Mouse (Mus musculus): Measurements from ENCODE around the gene Sacm1l. TPM values are rescaled to one million over a fixed set of nuclear protein-coding genes. Genes with fewer than 3 reads are reported as not detected.

Sacm1l gene
- polyA plus RNA-seq, 1 experiment from 2014 or later: 48.2 TPM

DNA sequence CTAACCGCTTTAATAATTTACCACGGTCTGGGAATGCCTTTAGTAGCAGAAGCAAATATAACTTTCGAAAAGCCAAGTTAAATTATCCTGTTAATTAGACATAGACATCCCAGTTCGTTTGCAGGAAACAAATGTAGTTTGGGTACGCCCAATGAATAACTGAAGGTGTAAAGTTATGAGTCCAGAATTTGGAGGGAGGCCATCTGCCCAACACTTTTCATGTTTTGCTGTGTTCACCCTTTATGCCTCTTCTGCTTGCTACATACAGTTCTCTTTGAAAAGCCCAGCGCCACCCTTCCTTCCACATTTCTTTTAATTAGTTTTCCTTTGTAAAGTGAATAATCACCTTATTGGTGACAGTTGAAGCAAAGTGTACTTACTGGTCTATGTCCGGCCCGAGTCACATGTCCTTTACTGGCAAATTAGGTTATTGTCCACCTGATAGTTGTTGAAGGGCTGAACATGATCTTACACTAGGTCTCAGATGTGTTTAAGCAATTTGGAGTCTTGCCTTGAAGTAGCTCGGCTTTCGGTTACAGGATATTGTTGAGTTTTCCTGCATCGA is 1.1 kb downstream of the Sacm1l start:
- H3K4me1 ChIP-seq (ENCODE audit: control insufficient read depth in 2 of 2, insufficient read depth in 2 of 2, low read length in 2 of 2): peaks cover 0 to 22% of the 10 kb centered on the region in 2 experiments; a peak in 2 of 4 replicates
- H3K9ac ChIP-seq (ENCODE audit: low read length): peak overlapping the region; percentile 98
- H3K4me3 ChIP-seq (ENCODE audit: control insufficient read depth in 1 of 2, insufficient read depth in 1 of 2, low read depth in 1 of 2, low read length in 2 of 2): peak overlapping the region; percentile 80 to 99; a peak in 3 of 4 replicates
- H3K27me3 ChIP-seq (ENCODE audit: control insufficient read depth, insufficient read depth, low read length): no peaks in the 10 kb centered on the region
- H3K27ac ChIP-seq (replicated peaks in 1 of 2; ENCODE audit: control insufficient read depth in 1 of 2, insufficient read depth in 1 of 2, low read depth in 2 of 2, low read length in 2 of 2): peak overlapping the region in 1 of 2 experiments; percentile 98; a peak in 2 of 4 replicates
- 48% methylated on average over 11 of the region's 11 CpGs for WGBS
- no peak for ATAC-seq (ENCODE audit: insufficient number of reproducible peaks, insufficient read depth, low FRiP score, low read depth)
- H3K36me3 ChIP-seq (ENCODE audit: control insufficient read depth, insufficient read depth, low read length): peaks cover 5% of the 10 kb centered on the region; the same call in 1 of the 2 replicates
- H3K9me3 ChIP-seq (ENCODE audit: control insufficient read depth, low read length): no peaks in the 10 kb centered on the region
- peak overlapping the region; percentile 78 for H3K4me2 ChIP-seq (ENCODE audit: low read length)

DNA sequence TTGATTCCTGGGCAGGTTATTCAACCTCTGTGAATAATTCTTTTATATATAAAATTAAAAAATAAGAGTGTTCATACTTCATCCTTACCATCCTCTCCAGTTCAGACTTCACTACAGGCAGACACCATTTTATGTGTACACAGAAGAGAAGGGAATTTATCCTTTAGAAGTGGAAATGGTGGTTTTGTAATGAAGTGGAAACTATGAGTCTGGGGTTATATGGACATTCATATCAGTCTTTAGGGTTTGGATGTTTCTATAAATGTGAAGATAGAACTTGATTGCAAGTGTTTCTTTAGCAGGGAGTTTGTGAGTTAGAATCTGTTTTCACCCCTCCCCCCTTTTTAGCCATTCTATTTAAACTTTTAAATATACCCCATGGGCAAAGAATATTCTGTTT is 1.7 kb downstream of the Sacm1l start:
- H3K4me1 ChIP-seq (ENCODE audit: control insufficient read depth in 2 of 2, insufficient read depth in 2 of 2, low read length in 2 of 2): peaks cover 0 to 23% of the 10 kb centered on the region in 2 experiments; a peak in 3 of 4 replicates
- H3K9ac ChIP-seq (ENCODE audit: low read length): peak overlapping the region; percentile 98
- no peak for ATAC-seq (ENCODE audit: insufficient number of reproducible peaks, insufficient read depth, low FRiP score, low read depth)
- no peaks in the 10 kb centered on the region for H3K9me3 ChIP-seq (ENCODE audit: control insufficient read depth, low read length)
- H3K36me3 ChIP-seq (ENCODE audit: control insufficient read depth, insufficient read depth, low read length): peaks cover 5% of the 10 kb centered on the region; the same call in 1 of the 2 replicates
- H3K4me2 ChIP-seq (ENCODE audit: low read length): peak overlapping the region; percentile 78
- H3K4me3 ChIP-seq (ENCODE audit: control insufficient read depth in 1 of 2, insufficient read depth in 1 of 2, low read depth in 1 of 2, low read length in 2 of 2): peak overlapping the region in 1 of 2 experiments; percentile 99; a peak in 2 of 4 replicates
- H3K27ac ChIP-seq (replicated peaks in 1 of 2; ENCODE audit: control insufficient read depth in 1 of 2, insufficient read depth in 1 of 2, low read depth in 2 of 2, low read length in 2 of 2): no peak overlapping the region
- no peaks in the 10 kb centered on the region for H3K27me3 ChIP-seq (ENCODE audit: control insufficient read depth, insufficient read depth, low read length)

DNA sequence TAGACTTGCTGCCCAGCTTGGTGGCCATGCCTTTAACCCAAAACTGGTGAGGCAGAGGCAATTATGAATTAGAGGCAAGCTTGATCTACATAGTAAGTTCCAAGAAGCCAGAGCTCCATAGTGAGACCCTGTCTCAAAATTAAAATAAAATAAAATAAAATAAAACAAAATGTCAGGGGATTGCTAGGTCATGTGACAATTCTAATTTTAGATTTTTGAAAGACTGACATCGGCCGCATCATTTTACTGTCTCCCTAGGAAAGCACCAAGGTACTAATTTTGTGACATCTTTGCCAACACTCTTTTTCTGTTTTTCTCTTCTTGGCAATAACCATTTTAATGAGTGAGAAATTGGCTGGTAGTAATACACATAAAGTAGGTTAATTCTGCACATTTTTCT is 7.1 kb downstream of the Sacm1l start:
- no peak for ATAC-seq (ENCODE audit: insufficient number of reproducible peaks, insufficient read depth, low FRiP score, low read depth)
- H3K4me1 ChIP-seq (ENCODE audit: control insufficient read depth in 2 of 2, insufficient read depth in 2 of 2, low read length in 2 of 2): peaks cover 0 to 19% of the 10 kb centered on the region in 2 experiments; a peak in 3 of 4 replicates
- no peaks in the 10 kb centered on the region for H3K27me3 ChIP-seq (ENCODE audit: control insufficient read depth, insufficient read depth, low read length)
- WGBS: 73% methylated on average over 2 of the region's 2 CpGs
- H3K9me3 ChIP-seq (ENCODE audit: control insufficient read depth, low read length): no peaks in the 10 kb centered on the region
- H3K4me2 ChIP-seq (ENCODE audit: low read length): no peak overlapping the region
- no peak overlapping the region for H3K27ac ChIP-seq (replicated peaks in 1 of 2; ENCODE audit: control insufficient read depth in 1 of 2, insufficient read depth in 1 of 2, low read depth in 2 of 2, low read length in 2 of 2)
- H3K4me3 ChIP-seq (ENCODE audit: control insufficient read depth in 1 of 2, insufficient read depth in 1 of 2, low read depth in 1 of 2, low read length in 2 of 2): no peak overlapping the region
- H3K36me3 ChIP-seq (ENCODE audit: control insufficient read depth, insufficient read depth, low read length): peaks cover 5% of the 10 kb centered on the region; the same call in 1 of the 2 replicates
- no peak overlapping the region for H3K9ac ChIP-seq (ENCODE audit: low read length)

DNA sequence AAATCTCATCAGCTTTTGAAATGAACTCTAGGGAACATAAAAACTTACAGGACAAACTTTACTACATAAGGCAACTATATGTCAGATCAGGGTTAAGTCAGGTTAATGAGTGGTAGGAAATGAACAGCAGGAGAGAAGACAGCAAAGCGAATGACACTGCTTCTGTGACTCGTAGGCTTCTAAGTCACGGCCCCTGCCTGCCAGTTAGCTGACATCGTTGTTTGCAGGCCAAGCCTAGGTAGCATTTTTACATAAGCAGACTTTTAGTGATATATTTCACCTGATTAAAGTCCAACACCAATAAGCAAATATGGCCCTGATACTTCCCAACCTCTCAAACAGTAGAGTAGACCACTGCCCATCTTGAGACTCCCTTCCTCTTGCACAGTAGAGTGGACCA is 8.6 kb downstream of the Sacm1l start:
- no peak overlapping the region for H3K27ac ChIP-seq (replicated peaks in 1 of 2; ENCODE audit: control insufficient read depth in 1 of 2, insufficient read depth in 1 of 2, low read depth in 2 of 2, low read length in 2 of 2)
- H3K4me1 ChIP-seq (ENCODE audit: control insufficient read depth in 2 of 2, insufficient read depth in 2 of 2, low read length in 2 of 2): peaks cover 0 to 16% of the 10 kb centered on the region in 2 experiments; a peak in 3 of 4 replicates
- no peaks in the 10 kb centered on the region for H3K27me3 ChIP-seq (ENCODE audit: control insufficient read depth, insufficient read depth, low read length)
- no peak overlapping the region for H3K4me3 ChIP-seq (ENCODE audit: control insufficient read depth in 1 of 2, insufficient read depth in 1 of 2, low read depth in 1 of 2, low read length in 2 of 2)
- H3K4me2 ChIP-seq (ENCODE audit: low read length): no peak overlapping the region
- WGBS: 83% methylated on average over 4 of the region's 4 CpGs
- H3K9ac ChIP-seq (ENCODE audit: low read length): no peak overlapping the region
- no peaks in the 10 kb centered on the region for H3K9me3 ChIP-seq (ENCODE audit: control insufficient read depth, low read length)
- no peak for ATAC-seq (ENCODE audit: insufficient number of reproducible peaks, insufficient read depth, low FRiP score, low read depth)
- H3K36me3 ChIP-seq (ENCODE audit: control insufficient read depth, insufficient read depth, low read length): peaks cover 10% of the 10 kb centered on the region

GRCm38 (mm10) chr9:123539093-123539492 is 9.5 kb downstream of the Sacm1l start:
- WGBS: 58% methylated on average over 1 of the region's 1 CpGs
- peaks cover 18% of the 10 kb centered on the region for H3K36me3 ChIP-seq (ENCODE audit: control insufficient read depth, insufficient read depth, low read length)
- H3K4me3 ChIP-seq (ENCODE audit: control insufficient read depth in 1 of 2, insufficient read depth in 1 of 2, low read depth in 1 of 2, low read length in 2 of 2): no peak overlapping the region
- H3K4me1 ChIP-seq (ENCODE audit: control insufficient read depth in 2 of 2, insufficient read depth in 2 of 2, low read length in 2 of 2): peaks cover 0 to 16% of the 10 kb centered on the region in 2 experiments; a peak in 3 of 4 replicates
- H3K27me3 ChIP-seq (ENCODE audit: control insufficient read depth, insufficient read depth, low read length): no peaks in the 10 kb centered on the region
- no peak overlapping the region for H3K9ac ChIP-seq (ENCODE audit: low read length)
- no peak overlapping the region for H3K4me2 ChIP-seq (ENCODE audit: low read length)
- no peak overlapping the region for H3K27ac ChIP-seq (replicated peaks in 1 of 2; ENCODE audit: control insufficient read depth in 1 of 2, insufficient read depth in 1 of 2, low read depth in 2 of 2, low read length in 2 of 2)
- H3K9me3 ChIP-seq (ENCODE audit: control insufficient read depth, low read length): no peaks in the 10 kb centered on the region
- no peak for ATAC-seq (ENCODE audit: insufficient number of reproducible peaks, insufficient read depth, low FRiP score, low read depth)

DNA sequence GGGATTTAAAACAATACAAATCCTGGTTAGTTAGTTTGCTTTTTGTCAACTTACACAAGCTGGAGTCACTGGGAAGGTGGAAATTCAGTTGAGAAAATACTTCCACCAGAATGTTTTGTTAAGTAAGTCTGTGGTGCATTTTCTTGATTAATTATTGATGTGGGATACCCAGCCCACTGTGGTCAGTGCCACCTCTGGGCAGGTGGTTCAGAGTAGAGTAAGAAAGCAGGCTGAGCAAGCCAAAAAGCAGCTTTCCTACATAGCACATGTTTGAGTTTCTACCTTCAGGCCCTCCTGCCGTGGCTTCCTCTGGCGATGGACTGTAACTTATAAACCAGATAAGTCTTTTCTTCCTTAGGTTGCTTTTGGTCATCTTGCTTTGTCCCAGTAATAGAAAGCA is 10.3 kb downstream of the Sacm1l start:
- no peak for ATAC-seq (ENCODE audit: insufficient number of reproducible peaks, insufficient read depth, low FRiP score, low read depth)
- no peaks in the 10 kb centered on the region for H3K9me3 ChIP-seq (ENCODE audit: control insufficient read depth, low read length)
- H3K27me3 ChIP-seq (ENCODE audit: control insufficient read depth, insufficient read depth, low read length): no peaks in the 10 kb centered on the region
- H3K4me1 ChIP-seq (ENCODE audit: control insufficient read depth in 2 of 2, insufficient read depth in 2 of 2, low read length in 2 of 2): peaks cover 0 to 16% of the 10 kb centered on the region in 2 experiments; a peak in 3 of 4 replicates
- no peak overlapping the region for H3K27ac ChIP-seq (replicated peaks in 1 of 2; ENCODE audit: control insufficient read depth in 1 of 2, insufficient read depth in 1 of 2, low read depth in 2 of 2, low read length in 2 of 2)
- no peak overlapping the region for H3K9ac ChIP-seq (ENCODE audit: low read length)
- no peak overlapping the region for H3K4me3 ChIP-seq (ENCODE audit: control insufficient read depth in 1 of 2, insufficient read depth in 1 of 2, low read depth in 1 of 2, low read length in 2 of 2)
- peaks cover 16% of the 10 kb centered on the region for H3K36me3 ChIP-seq (ENCODE audit: control insufficient read depth, insufficient read depth, low read length)
- WGBS: 81% methylated on average over 2 of the region's 2 CpGs
- H3K4me2 ChIP-seq (ENCODE audit: low read length): no peak overlapping the region

DNA sequence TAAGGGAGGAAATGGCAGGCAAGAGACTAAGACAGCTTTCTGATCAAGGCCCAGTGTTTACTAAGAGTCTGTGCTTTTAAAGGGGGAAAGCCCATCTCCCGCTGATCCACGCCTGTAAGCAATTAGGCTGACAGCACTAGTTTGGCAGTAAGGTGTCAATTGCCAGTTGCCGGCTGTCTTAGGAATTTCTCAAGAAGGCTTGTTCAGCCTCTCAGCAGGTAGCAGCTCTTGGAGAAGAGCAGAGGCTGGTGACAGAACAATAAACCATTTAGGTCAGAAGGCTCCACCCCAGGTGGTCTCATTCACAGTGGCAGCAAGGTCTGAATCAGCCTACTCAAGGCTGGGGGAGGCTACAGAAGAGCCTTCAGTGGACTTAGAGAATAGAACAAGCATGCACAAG is 25.0 kb downstream of the Sacm1l start:
- Histone ChIP-seq H3K4me2 (ENCODE audit: low read length) (no peak overlapping the region), H3K36me3 (ENCODE audit: control insufficient read depth, insufficient read depth, low read length) (peaks cover 95% of the 10 kb centered on the region), H3K27me3 (ENCODE audit: control insufficient read depth, insufficient read depth, low read length) (no peaks in the 10 kb centered on the region), H3K4me1 (ENCODE audit: control insufficient read depth in 2 of 2, insufficient read depth in 2 of 2, low read length in 2 of 2) (0 out of 4 replicates have a peak, but pooled peaks cover 0 to 2% of the 10 kb centered on the region in 2 experiments), H3K9ac (ENCODE audit: low read length) (no peak overlapping the region), H3K9me3 (ENCODE audit: control insufficient read depth, low read length) (no peaks in the 10 kb centered on the region), H3K27ac (replicated peaks in 1 of 2; ENCODE audit: control insufficient read depth in 1 of 2, insufficient read depth in 1 of 2, low read depth in 2 of 2, low read length in 2 of 2) (no peak overlapping the region), H3K4me3 (ENCODE audit: control insufficient read depth in 1 of 2, insufficient read depth in 1 of 2, low read depth in 1 of 2, low read length in 2 of 2) (no peak overlapping the region)
- WGBS: 49% methylated on average over 3 of the region's 3 CpGs
- ATAC-seq (ENCODE audit: insufficient number of reproducible peaks, insufficient read depth, low FRiP score, low read depth): no peak

All from heart, embryonic 14.5 days (tissue).